Mouse (Mus musculus): ENCODE measurements around the gene Podxl2. TPM values are rescaled to one million over a fixed set of nuclear protein-coding genes. Genes with fewer than 3 reads are reported as not detected.

Podxl2 gene
- polyA plus RNA-seq, 1 experiment: 7.7 TPM

GRCm38 (mm10) chr6:88831456-88831855 lies 43.4 kb downstream of the Podxl2 start:
- 34% methylated on average over 8 of the region's 8 CpGs for WGBS
- no peak overlapping the region for H3K4me3 ChIP-seq (ENCODE audit: extremely low read depth, insufficient read depth, insufficient read length)
- H3K27ac ChIP-seq (ENCODE audit: insufficient read depth, low read length): no peak overlapping the region
- no peaks in the 10 kb centered on the region for H3K27me3 ChIP-seq (ENCODE audit: control insufficient read depth, insufficient read depth, low read length)
- H3K36me3 ChIP-seq (ENCODE audit: control insufficient read depth, insufficient read depth, low read length): peaks cover 7% of the 10 kb centered on the region
- peaks cover 9% of the 10 kb centered on the region; the same call in 1 of the 2 replicates for H3K4me1 ChIP-seq (ENCODE audit: control insufficient read depth, insufficient read depth, insufficient read length)
- peak; percentile 47 to 57 for DNase-seq (ENCODE audit: low read depth in 1 of 2, low spot score in 2 of 2)
- TF ChIP-seq POLR2A (IDR thresholded peaks at IDR 0.05; ENCODE audit: low read depth, low read length) (no peak), CTCF (IDR thresholded peaks at IDR 0.05; ENCODE audit: extremely low read depth, insufficient read depth, insufficient read length, insufficient replicate concordance) (peak; percentile 82; the same call in 1 of the 2 replicates)

- H3K4me3 ChIP-seq (ENCODE audit: extremely low read depth, insufficient read depth, insufficient read length): no peak overlapping the region
- no peaks in the 10 kb centered on the region for H3K27me3 ChIP-seq (ENCODE audit: control insufficient read depth, insufficient read depth, low read length)
- no peak overlapping the region for H3K27ac ChIP-seq (ENCODE audit: insufficient read depth, low read length)
- peaks cover 9% of the 10 kb centered on the region; the same call in 1 of the 2 replicates for H3K4me1 ChIP-seq (ENCODE audit: control insufficient read depth, insufficient read depth, insufficient read length)
- TF ChIP-seq CTCF (IDR thresholded peaks at IDR 0.05; ENCODE audit: extremely low read depth, insufficient read depth, insufficient read length, insufficient replicate concordance) (no peak), POLR2A (IDR thresholded peaks at IDR 0.05; ENCODE audit: low read depth, low read length) (no peak)
- DNase-seq (ENCODE audit: low read depth in 1 of 2, low spot score in 2 of 2): no peak
- H3K36me3 ChIP-seq (ENCODE audit: control insufficient read depth, insufficient read depth, low read length): no peaks in the 10 kb centered on the region
- 81% methylated on average over 6 of the region's 6 CpGs for WGBS
Measured at GRCm38 (mm10) chr6:88830112-88830702, 44.6 kb downstream of the Podxl2 start.

GRCm38 (mm10) chr6:88829579-88829978 lies 45.3 kb downstream of the Podxl2 start:
- no peaks in the 10 kb centered on the region for H3K27me3 ChIP-seq (ENCODE audit: control insufficient read depth, insufficient read depth, low read length)
- WGBS: 74% methylated on average over 4 of the region's 4 CpGs
- no peaks in the 10 kb centered on the region for H3K36me3 ChIP-seq (ENCODE audit: control insufficient read depth, insufficient read depth, low read length)
- DNase-seq (ENCODE audit: low read depth in 1 of 2, low spot score in 2 of 2): no peak
- no peak overlapping the region for H3K27ac ChIP-seq (ENCODE audit: insufficient read depth, low read length)
- no peak for TF ChIP-seq POLR2A (IDR thresholded peaks at IDR 0.05; ENCODE audit: low read depth, low read length)
- TF ChIP-seq CTCF (IDR thresholded peaks at IDR 0.05; ENCODE audit: extremely low read depth, insufficient read depth, insufficient read length, insufficient replicate concordance): no peak
- no peak overlapping the region for H3K4me3 ChIP-seq (ENCODE audit: extremely low read depth, insufficient read depth, insufficient read length)
- H3K4me1 ChIP-seq (ENCODE audit: control insufficient read depth, insufficient read depth, insufficient read length): peaks cover 6% of the 10 kb centered on the region; the same call in 1 of the 2 replicates

- DNase-seq (ENCODE audit: low read depth in 1 of 2, low spot score in 2 of 2): no peak
Measured at GRCm38 (mm10) chr6:88828206-88829009, 46.4 kb downstream of the Podxl2 start.

GRCm38 (mm10) chr6:88827395-88828205 lies 47.2 kb downstream of the Podxl2 start:
- no peak overlapping the region for H3K4me3 ChIP-seq (ENCODE audit: extremely low read depth, insufficient read depth, insufficient read length)
- no peaks in the 10 kb centered on the region for H3K27me3 ChIP-seq (ENCODE audit: control insufficient read depth, insufficient read depth, low read length)
- H3K4me1 ChIP-seq (ENCODE audit: control insufficient read depth, insufficient read depth, insufficient read length): peaks cover 6% of the 10 kb centered on the region; the same call in 1 of the 2 replicates
- 30% methylated on average over 13 of the region's 13 CpGs for WGBS
- H3K36me3 ChIP-seq (ENCODE audit: control insufficient read depth, insufficient read depth, low read length): no peaks in the 10 kb centered on the region
- TF ChIP-seq POLR2A (IDR thresholded peaks at IDR 0.05; ENCODE audit: low read depth, low read length) (no peak), CTCF (IDR thresholded peaks at IDR 0.05; ENCODE audit: extremely low read depth, insufficient read depth, insufficient read length, insufficient replicate concordance) (no peak)
- H3K27ac ChIP-seq (ENCODE audit: insufficient read depth, low read length): no peak overlapping the region
- no peak for DNase-seq (ENCODE audit: low read depth in 1 of 2, low spot score in 2 of 2)

More at GRCm38 (mm10) chr6:88828206-88829009, 46.4 kb downstream of the Podxl2 start:
- no peak overlapping the region for H3K4me3 ChIP-seq (ENCODE audit: extremely low read depth, insufficient read depth, insufficient read length)
- H3K27ac ChIP-seq (ENCODE audit: insufficient read depth, low read length): no peak overlapping the region
- 62% methylated on average over 15 of the region's 15 CpGs for WGBS
- H3K36me3 ChIP-seq (ENCODE audit: control insufficient read depth, insufficient read depth, low read length): no peaks in the 10 kb centered on the region
- TF ChIP-seq CTCF (IDR thresholded peaks at IDR 0.05; ENCODE audit: extremely low read depth, insufficient read depth, insufficient read length, insufficient replicate concordance): no peak
- TF ChIP-seq POLR2A (IDR thresholded peaks at IDR 0.05; ENCODE audit: low read depth, low read length): no peak
- H3K4me1 ChIP-seq (ENCODE audit: control insufficient read depth, insufficient read depth, insufficient read length): peaks cover 6% of the 10 kb centered on the region; the same call in 1 of the 2 replicates
- no peaks in the 10 kb centered on the region for H3K27me3 ChIP-seq (ENCODE audit: control insufficient read depth, insufficient read depth, low read length)

- TF ChIP-seq CTCF (IDR thresholded peaks at IDR 0.05; ENCODE audit: extremely low read depth, insufficient read depth, insufficient read length, insufficient replicate concordance): no peak
- no peak for TF ChIP-seq POLR2A (IDR thresholded peaks at IDR 0.05; ENCODE audit: low read depth, low read length)
- no peaks in the 10 kb centered on the region for H3K36me3 ChIP-seq (ENCODE audit: control insufficient read depth, insufficient read depth, low read length)
Measured at GRCm38 (mm10) chr6:88826965-88827364, 47.9 kb downstream of the Podxl2 start.

More at GRCm38 (mm10) chr6:88826965-88827364, 47.9 kb downstream of the Podxl2 start:
- WGBS: 86% methylated on average over 3 of the region's 3 CpGs
- no peak overlapping the region for H3K27ac ChIP-seq (ENCODE audit: insufficient read depth, low read length)
- peaks cover 6% of the 10 kb centered on the region; the same call in 1 of the 2 replicates for H3K4me1 ChIP-seq (ENCODE audit: control insufficient read depth, insufficient read depth, insufficient read length)
- H3K27me3 ChIP-seq (ENCODE audit: control insufficient read depth, insufficient read depth, low read length): no peaks in the 10 kb centered on the region
- DNase-seq (ENCODE audit: low read depth in 1 of 2, low spot score in 2 of 2): no peak
- no peak overlapping the region for H3K4me3 ChIP-seq (ENCODE audit: extremely low read depth, insufficient read depth, insufficient read length)

Data from spleen, adult 2 months (tissue).